Mouse (Mus musculus): Measurements from ENCODE around the gene Slc18b1.

GRCm38 (mm10) chr10:23804665-23805064 lies 7.9 kb downstream of the Slc18b1 start:
- TF ChIP-seq POLR2A (IDR thresholded peaks at IDR 0.05; ENCODE audit: low read depth, low read length) = no peak
- no peak for TF ChIP-seq CTCF (IDR thresholded peaks at IDR 0.05; ENCODE audit: borderline replicate concordance, insufficient read depth, low read length)

Measured in embryonic fibroblast, embryonic 13.5 days (primary cell).